Mouse (Mus musculus): ENCODE measurements around the gene Myo1c.

DNA sequence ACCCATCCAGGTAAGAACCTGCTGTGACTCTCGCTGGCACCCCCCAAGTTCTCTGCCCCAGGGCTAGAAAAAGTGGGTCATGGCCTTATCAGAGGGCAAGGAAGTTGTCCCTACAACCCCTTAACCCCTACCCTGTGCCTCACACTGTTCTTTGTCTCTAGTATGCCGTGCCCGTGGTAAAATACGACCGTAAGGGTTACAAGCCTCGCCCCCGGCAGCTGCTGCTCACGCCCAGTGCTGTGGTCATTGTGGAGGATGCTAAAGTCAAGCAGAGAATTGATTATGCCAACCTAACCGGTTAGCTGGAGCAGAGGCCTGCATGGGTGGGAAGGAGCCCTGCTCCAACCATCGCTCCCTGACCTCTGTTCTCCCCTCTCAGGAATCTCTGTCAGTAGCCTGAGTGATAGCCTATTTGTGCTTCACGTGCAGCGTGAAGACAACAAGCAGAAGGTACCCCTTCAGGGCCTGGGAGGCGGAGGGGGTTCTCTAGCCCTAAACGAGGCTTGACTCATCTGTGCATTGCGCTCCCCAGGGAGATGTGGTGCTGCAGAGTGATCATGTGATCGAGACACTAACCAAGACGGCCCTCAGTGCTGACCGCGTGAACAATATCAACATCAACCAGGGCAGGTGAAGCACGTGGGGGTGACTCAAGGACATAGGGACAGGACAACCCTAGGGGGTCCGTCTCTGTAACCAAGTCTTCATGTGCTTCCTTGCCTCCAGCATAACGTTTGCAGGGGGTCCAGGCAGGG, 21.3 kb downstream of the Myo1c start:
- no peak for TF ChIP-seq USF1 (IDR thresholded peaks at IDR 0.05; ENCODE audit: low read depth)
- no peak for TF ChIP-seq POLR2A (IDR thresholded peaks at IDR 0.05; ENCODE audit: insufficient read length, low read depth)
- no peak for TF ChIP-seq POLR2AphosphoS2 (IDR thresholded peaks at IDR 0.05; ENCODE audit: insufficient read length, low read depth)
- TF ChIP-seq MYOG (IDR thresholded peaks at IDR 0.05; ENCODE audit: control insufficient read depth in 1 of 3, insufficient read depth in 1 of 3, insufficient read length in 2 of 3, low read depth in 2 of 3) = peak in 2 of 3 experiments; percentile 65 to 77
- no peak for TF ChIP-seq E2F4 (IDR thresholded peaks at IDR 0.05; ENCODE audit: insufficient read depth)
